Mouse (Mus musculus) cortical plate, adult 2 months (tissue): ENCODE measurements around the gene Vamp9. TPM values are rescaled to one million over a fixed set of nuclear protein-coding genes. Genes with fewer than 3 reads are reported as not detected.

Source experiments
- H3K27ac ChIP-seq: fragments of 200-500 bp; 2 replicates; pipeline ENCODE4 v1.5.1; 2012; ENCODE audit warnings: low read length, control low read depth, inconsistent platforms; ENCODE audit not compliant: insufficient read depth
- H3K4me1 ChIP-seq: fragments of 200-500 bp; 2 replicates; pipeline ENCODE4 v1.6.1; 2011; ENCODE audit warnings: low read length; ENCODE audit not compliant: control insufficient read depth, insufficient read depth
- H3K4me3 ChIP-seq: fragments of 200-500 bp; 2 replicates; pipeline ENCODE4 v1.5.1; 2011; ENCODE audit warnings: mild to moderate bottlenecking, low read length, control low read depth; ENCODE audit not compliant: insufficient read depth
- CTCF ChIP-seq: fragments of 200-500 bp; IDR thresholded peaks from 2 replicates; pipeline ENCODE4 v1.5.1; 2011; ENCODE audit warnings: mild to moderate bottlenecking, control low read depth, low read length; ENCODE audit not compliant: insufficient read depth; ENCODE audit errors: extremely low read depth
- POLR2A ChIP-seq: fragments of 200-500 bp; IDR thresholded peaks from 2 replicates; pipeline ENCODE4 v1.6.1; 2011; ENCODE audit warnings: mild to moderate bottlenecking, low read length, control low read depth; ENCODE audit not compliant: insufficient read depth; ENCODE audit errors: extremely low read depth
- polyA plus RNA-seq: library from polyadenylated mRNA; depleted of rRNA; stranded (reverse); fragments of >200 nt; gene quantifications from 2 replicates; pipeline ENCODE4 v1.2.3, GENCODE M21; 2012; rRNA removed

The Vamp9 gene
- 0.75 and 1.4 TPM in 2 replicates for polyA plus RNA-seq

DNA sequence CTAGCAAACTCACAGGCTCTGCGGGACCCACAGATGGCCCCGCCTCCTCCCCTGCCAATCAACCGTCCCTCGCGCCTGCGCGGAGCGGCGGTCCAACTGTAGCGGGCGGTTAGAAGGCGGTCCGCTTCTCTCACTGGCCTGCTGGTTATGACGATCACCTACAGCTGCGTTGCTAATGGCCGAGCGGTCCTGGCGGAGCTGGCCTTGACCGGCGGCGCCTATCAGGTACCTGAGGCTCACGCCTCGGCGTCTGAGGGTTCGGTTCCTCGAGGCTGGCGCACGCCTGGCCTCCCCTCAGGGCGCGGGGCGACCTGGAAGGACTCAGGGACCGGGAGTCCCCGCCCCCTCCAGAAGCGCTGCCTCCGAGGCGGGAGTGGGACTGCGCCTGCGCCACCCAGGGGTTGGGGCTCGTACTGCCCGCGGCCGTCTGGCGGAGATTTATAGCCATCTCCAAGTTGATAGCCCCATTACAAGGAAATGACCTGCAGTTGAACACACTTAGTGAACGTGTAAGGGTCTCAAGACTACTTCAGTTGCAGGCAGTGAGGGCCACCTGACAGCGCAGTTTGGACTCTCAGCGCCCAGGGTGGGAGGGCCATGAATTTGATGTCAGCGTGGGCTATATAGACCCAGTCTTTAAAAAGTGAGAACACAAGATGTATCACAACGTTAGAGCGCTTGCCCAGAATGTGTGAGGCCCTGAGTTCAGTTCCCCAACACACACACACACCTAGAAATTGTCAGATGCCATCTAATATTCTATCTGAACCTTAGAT is at the start of gene Vamp9:
TSS of gene Vamp9 (plus strand) at position 74 of the 776 bp plus-strand sequence.
- peak; percentile 60; the same call in 1 of the 2 replicates for TF ChIP-seq POLR2A
- no peak for TF ChIP-seq CTCF
- Histone ChIP-seq H3K27ac (peak within 1 kb of the TSS; percentile 53), H3K4me3 (peak within 1 kb of the TSS; percentile 57), H3K4me1 (no peaks in the 10 kb centered on the region)

DNA sequence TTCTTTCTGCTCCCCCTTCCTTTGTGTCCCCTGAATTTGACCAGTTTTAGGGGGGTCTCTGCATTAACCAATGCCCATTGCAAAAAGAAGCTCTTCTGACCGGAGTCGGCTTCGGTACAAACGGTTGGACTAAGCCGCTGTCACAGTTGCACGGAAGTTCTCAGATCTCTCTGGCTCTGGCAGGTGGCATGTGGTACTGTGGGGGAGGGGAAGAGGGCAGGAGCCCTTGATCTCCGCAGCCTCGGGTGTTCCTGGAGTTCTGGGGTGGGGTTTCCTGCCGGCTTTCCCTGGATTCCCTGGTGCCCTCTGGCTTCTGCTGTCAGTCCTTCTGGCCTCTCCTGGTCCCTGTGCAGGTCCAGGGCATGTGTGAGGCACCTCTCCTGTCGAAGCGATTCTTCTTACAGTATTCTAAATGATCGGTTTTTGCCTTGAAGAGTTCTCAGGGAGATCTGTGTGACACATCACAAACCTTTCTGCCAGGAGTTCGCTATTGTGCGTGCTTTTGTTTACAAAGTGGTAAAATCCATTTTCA is 48.9 kb upstream of the Vamp9 start:
- Histone ChIP-seq H3K27ac (no peak overlapping the region), H3K4me1 (peaks cover 3% of the 10 kb centered on the region), H3K4me3 (no peak overlapping the region)
- no peak for TF ChIP-seq POLR2A
- TF ChIP-seq CTCF: no peak

DNA sequence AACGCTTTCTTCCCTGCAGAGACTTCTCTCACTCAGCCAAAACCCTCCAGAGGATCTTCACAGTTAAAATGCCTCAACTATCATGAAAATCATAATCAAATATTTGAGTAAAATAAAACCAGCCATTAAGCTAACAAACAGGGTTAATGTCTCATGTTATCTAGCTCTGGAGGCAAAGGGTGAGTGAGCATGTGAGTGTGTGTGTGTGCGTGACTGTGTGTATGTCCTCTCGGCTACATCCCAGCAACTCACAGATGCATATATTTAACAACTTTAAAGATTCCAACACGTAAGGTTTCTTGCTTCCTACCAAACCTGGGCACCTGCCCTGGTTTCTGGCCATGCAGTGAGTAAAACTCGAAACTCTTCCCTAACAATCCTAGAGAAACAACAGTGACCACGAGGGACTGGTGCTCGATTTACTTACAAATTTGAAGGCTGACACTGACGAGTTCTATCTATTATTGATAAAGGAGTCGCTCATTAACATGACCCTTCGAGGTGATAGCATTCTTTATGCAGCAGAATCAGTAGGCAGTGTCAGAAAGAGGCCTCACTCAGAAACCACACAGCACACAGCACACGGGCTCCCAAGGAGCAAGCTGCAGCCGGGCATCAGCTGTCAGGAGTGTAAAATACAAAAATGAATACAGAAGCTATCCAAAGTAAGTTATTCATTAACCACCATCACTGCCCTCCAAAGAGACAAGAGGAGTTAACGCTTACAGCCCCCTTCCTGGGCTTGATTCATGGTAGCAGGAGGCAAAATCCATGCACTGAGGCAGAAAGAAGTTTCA is 46.2 kb upstream of the Vamp9 start:
- Histone ChIP-seq H3K27ac (no peak overlapping the region), H3K4me1 (peaks cover 3% of the 10 kb centered on the region), H3K4me3 (no peak overlapping the region)
- TF ChIP-seq CTCF (no peak), POLR2A (no peak)

DNA sequence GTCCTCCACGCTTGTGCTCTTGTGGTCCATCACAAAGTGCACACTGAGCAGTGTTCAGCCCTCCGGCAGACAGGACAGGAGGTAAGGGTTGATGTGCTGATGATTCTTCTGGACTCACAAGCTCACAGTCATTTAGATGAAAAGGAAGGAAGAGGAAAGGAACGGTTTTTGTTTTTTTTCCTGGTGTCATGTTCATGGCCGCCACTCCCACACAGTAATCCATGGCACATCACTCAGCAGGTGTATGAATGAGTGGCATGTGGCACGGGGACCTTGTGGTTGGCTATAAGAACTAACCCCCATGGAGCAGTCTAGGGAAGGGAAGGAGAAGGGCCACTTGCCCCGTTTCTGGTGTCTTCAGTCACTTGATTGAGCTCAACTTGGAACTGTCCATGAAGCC is 44.2 kb upstream of the Vamp9 start:
- no peak overlapping the region for H3K27ac ChIP-seq
- H3K4me1 ChIP-seq: peaks cover 3% of the 10 kb centered on the region
- TF ChIP-seq CTCF (no peak), POLR2A (no peak)
- no peak overlapping the region for H3K4me3 ChIP-seq

DNA sequence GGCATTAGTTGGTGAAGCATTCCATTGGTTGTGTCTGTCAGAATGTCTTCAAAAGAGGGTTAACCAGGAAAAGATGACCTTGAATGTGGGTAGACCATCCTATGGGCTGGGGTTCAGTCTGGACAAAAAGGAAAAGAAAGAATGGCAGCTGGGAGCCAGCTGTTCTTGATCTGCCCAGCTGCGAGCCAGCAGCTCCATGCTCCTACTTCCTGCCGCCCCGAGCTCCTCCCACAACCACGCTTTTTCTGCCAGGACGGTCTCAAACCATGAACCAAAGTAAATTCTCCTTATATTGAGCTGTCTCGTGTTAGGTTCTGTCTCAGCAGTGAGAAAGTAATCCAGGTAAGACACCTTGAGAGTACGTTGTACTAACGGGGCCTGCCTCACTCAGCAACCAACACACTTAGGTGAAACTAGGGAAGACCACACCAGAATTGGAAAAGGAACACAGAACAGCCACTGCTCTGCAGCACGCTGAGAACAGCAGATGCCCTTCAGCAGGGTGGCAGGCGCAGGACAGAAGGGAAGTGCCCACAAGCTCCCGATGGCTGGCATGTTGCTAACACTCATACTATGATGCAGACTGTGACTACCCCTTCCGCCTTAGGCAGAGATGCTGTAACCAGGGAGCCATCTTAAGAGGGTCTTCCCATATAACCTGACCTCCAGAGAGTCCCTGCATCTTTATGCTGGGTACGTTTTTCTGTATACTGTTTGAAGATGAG is 42.2 kb upstream of the Vamp9 start:
- no peak for TF ChIP-seq POLR2A
- no peak for TF ChIP-seq CTCF
- H3K27ac ChIP-seq: no peak overlapping the region
- no peaks in the 10 kb centered on the region for H3K4me1 ChIP-seq
- H3K4me3 ChIP-seq: no peak overlapping the region

DNA sequence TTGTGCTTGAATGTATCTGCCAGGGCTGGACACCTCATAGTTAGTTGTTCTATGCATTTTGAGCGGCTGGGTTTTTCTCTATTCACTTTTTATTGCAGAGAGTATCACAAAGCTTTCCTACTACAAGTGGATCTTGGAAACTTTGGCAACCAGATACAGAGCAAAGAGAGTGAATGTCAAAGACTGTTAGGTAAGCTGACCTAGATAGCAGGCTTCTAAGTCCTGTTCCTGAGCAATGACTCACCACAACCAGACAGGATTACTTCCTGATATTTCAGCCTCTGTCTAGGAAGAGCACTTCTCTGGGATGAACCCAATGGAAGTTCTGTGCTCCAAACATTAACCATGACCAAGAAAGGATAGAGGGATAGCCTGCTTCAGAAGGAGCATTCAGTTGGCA is 40.3 kb upstream of the Vamp9 start:
- Histone ChIP-seq H3K27ac (no peak overlapping the region), H3K4me1 (no peaks in the 10 kb centered on the region), H3K4me3 (no peak overlapping the region)
- TF ChIP-seq POLR2A: no peak
- TF ChIP-seq CTCF: no peak

DNA sequence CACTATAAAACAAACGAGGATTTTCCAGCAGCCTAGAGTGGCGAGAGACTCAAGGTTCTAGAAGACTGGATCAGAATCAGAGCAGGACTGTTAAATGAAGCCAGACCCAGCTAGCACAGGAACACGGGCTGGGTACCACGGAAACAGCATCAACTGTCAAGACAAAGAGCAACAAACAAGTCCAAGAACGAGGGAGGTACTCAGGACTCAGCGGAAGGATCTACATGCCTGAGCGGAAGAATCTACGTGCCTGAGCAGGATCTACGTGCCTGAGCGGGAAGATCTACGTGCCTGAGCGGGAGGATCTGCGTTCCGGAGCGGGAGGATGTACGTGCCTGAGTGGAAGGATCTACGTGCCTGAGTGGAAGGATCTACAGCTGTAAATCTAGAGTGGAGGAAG is 37.8 kb upstream of the Vamp9 start:
- Histone ChIP-seq H3K4me3 (no peak overlapping the region), H3K27ac (no peak overlapping the region), H3K4me1 (no peaks in the 10 kb centered on the region)
- TF ChIP-seq POLR2A: no peak
- TF ChIP-seq CTCF: no peak

DNA sequence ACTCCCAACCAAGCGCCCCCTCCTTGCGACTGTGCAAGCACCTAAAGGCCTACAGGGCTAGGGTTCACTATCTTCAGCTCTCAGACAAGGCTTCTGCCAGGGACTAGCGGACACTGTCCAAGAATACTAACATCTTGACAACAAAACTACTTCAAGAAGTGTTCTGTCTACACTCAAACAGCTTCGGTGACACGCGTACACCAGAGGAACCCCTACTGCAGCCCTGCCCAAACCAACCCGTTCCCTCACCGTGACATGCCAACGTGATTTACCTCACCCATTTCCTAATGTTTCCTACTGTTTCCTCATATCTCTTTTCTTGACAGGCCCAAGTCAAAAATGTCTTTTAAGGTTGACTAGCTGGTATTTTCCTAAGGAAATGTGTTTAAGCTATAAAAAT is 37.1 kb upstream of the Vamp9 start:
- Histone ChIP-seq H3K4me1 (no peaks in the 10 kb centered on the region), H3K27ac (no peak overlapping the region), H3K4me3 (no peak overlapping the region)
- TF ChIP-seq CTCF (no peak), POLR2A (no peak)

DNA sequence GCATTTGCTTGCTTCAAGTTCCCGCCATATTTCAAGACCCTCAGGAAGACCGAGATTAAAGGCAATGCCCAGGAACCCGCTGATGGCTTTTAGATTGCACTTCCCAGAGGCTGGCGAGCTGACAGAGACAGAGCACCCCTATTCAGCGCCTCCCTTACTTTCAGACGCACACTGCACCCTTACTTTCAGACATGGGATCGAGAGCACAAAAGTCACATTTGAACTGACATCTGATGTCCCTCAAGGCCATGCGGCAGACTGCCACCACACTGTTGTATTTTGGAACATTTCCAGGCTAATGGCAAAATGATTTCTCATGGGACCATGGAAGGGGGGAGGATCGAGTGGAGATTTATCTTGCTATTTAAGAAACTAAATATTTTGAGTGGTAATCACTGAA is 28.5 kb upstream of the Vamp9 start:
- H3K27ac ChIP-seq: no peak overlapping the region
- no peak for TF ChIP-seq POLR2A
- TF ChIP-seq CTCF: no peak
- H3K4me3 ChIP-seq: no peak overlapping the region
- H3K4me1 ChIP-seq: no peaks in the 10 kb centered on the region
